Mouse (Mus musculus): ENCODE measurements around the gene Fam110c. TPM values are rescaled to one million over a fixed set of nuclear protein-coding genes. Genes with fewer than 3 reads are reported as not detected.

Fam110c gene
- polyA plus RNA-seq, 1 experiment = 16.1 TPM

DNA sequence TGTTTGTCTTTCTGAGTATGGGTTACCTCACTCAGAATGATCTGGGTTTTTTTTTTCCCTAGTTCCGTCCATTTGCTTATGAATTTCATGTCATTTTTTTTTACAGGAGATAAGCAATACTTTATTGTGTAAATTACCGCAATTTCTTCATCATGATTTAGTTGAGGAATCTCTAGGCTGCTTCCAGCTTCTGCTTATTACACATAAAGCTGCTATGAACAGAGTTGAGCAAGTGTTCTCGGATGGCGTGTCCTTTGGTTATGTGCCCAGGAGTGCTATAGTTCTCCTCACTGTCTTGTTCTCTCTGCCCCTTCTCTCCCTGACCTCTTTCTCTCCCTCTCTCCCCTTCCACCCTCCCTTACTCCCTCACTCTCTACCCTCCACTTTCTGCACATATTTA, 28.2 kb downstream of the Fam110c start:
- DNase-seq (ENCODE audit: low spot score) = no peak

DNA sequence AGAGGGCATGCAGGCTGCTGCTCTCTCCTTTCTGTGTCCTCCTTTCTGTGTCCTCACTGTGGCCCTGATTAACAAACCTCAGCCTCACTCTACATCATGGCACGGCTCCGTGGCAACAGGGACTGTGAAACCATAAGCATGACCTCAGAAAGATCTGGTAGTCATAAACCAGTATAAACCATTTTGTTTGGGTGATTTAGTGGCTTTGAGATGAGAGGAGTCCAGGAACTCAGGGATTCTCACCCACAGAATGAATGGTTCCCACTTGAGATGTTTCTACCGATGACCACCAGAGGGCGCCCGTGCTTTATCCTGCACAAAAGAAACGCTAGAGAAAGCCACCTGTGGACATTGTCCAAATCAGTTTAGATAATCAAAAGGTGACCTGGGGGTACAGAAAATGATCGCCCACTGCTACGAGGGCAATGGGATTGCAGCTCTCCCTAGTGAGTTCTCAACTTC, 42.4 kb downstream of the Fam110c start:
- peak; percentile 42 for DNase-seq (ENCODE audit: low spot score)

DNA sequence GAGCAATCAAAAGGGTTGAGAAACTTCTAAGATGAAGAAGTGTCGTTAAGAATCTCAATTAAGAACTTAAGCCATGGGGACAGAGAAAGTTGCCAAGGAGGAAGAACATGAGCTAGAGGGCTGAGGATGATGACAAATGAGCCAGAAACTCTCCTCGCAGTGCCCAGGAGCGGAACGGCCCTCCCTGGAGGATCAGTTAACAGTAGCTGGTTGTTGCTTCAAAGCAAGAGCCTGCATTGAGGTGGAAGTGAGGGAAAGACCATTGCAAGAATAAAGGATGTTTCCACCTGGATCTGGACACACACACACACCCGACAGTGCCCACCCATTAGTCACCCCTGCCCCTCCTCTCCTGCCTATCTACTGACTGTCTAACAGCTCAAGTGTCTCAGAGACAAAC, 46.9 kb downstream of the Fam110c start:
- no peak for DNase-seq (ENCODE audit: low spot score)

DNA sequence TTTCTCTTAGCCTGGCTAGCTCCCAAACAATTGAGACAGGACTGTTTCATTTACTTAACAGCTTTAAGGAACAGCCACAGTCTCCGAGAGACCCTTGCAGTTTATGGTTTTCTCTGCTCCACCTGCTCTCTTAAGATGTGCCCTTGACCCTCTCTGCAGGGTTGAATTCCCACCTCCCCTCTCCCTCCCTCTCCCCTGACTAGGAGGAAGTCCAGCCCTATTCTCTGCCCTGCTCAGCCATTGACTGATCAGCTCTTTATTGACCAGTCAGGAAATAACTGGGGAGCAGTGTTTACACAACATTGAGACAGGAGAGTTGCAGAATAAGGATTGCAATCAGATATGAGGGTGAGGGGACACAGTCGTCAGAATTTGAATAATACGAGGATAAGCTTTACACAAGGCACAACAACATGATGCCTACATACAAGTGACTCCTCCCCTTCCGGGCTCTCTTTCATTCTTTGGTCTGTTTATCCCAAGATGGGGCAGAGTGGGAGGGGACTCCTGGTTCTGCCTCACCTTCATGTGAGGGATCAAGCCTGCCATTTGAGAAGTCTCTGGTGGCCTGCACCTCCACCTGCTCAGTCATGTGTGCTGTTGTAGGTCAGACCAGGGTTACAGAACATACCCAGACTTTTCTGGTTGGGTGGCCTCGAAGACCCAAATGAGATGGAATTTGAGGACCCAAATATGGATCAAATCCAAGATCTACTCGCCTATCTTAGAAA, 49.4 kb downstream of the Fam110c start:
- no peak for DNase-seq (ENCODE audit: low spot score)

DNA sequence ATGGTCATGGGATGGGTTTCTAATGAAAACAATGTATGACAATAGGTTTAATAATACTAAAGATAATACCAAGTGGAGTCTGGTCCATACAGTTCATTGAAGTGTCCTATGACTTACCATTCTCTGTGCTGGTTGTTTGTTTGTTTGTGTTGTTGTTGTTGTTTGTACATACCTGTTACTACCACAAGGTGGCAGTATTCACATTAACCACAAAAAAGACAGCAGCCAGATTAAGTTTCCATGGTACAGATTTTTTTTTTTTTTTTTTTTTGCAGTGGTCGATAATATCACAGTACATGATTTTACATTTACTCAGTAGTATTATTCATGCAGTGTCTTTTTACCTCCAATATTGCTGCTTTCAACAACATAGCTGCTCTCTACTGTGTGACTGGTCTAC, 52.4 kb downstream of the Fam110c start:
- DNase-seq (ENCODE audit: low spot score) = no peak

DNA sequence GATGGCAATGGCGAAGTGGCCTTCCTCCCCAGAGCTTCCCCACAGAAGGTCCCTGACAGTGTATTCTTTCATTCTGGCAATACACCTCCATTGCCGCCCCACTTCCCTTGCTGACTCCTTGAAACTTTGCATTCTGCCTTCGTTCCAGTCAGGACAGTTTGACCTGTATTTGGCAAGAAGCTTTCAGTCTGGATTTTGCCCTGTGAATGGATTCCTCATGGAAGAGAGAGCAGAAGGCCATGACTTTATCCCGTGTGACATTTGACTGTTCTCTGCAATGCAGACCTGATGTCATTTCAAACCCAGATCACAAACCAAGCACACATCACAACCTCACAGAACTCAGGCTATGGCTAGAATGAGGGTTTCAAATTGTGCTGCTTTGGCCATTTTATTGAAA, 55.9 kb downstream of the Fam110c start:
- DNase-seq (ENCODE audit: low spot score) = no peak

Other genes starting within 250 kb of the Fam110c start
- gene Alkal2, start 189.5 kb upstream of the Fam110c start, polyA plus RNA-seq (2012; rRNA removed) = 0.27 and 0.34 TPM in 2 replicates
- gene Acp1, start 162.3 kb upstream of the Fam110c start, polyA plus RNA-seq (2012; rRNA removed) = 10.5 and 20.4 TPM in 2 replicates
- gene Sh3yl1, start 162.2 kb upstream of the Fam110c start, polyA plus RNA-seq (2012; rRNA removed) = 19.4 and 27.4 TPM in 2 replicates
- not detected in 2 replicates for gene Gm6993, start 166.9 kb downstream of the Fam110c start, polyA plus RNA-seq (2012; rRNA removed)
- 49.8 and 62.9 TPM in 2 replicates for gene Lamb1, start 191.4 kb downstream of the Fam110c start, polyA plus RNA-seq (2012; rRNA removed)